Comparison of ENCODE assay signal across 9 mouse cellular contexts in genomic region chr15:81937098-81937972, GRCm38 (mm10). TPM values are rescaled to one million over a fixed set of nuclear protein-coding genes. Genes with fewer than 3 reads are reported as not detected.
A peak's percentile ranks its signal among the peaks of the same experiment; 100 is the strongest.
DNase-seq lines count a peak whose midpoint lies in the region; ATAC-seq and TF ChIP-seq lines count a peak whose summit lies in the region.
"Had no signal": no experiment of that assay in that cellular context is flagged by ENCODE, and none has a peak within 500 bp of the region (broad histone marks: within the 10 kb centered on the region; RNA-seq: fewer than 3 reads in every experiment).

No protein-coding gene starts in this region.

- peak overlapping the region; percentile 29; the same call in 1 of the 2 replicates for H3K27ac ChIP-seq in neural tube, embryonic 11.5 days (ENCODE audit: low read depth, low read length)
- peak overlapping the region; percentile 4; the same call in 1 of the 2 replicates for H3K27ac ChIP-seq in heart, embryonic 11.5 days (ENCODE audit: low read depth, low read length)
- H3K27ac ChIP-seq in layer of hippocampus, adult 2 months = peak overlapping the region; percentile 93
- peak overlapping the region; percentile 36; the same call in 1 of the 2 replicates for H3K27ac ChIP-seq in lung, embryonic 16.5 days (ENCODE audit: low read length)
- H3K27ac ChIP-seq in stomach, embryonic 15.5 days = peak overlapping the region; percentile 74

- H3K36me3 ChIP-seq in neural tube, embryonic 11.5 days (ENCODE audit: control insufficient read depth, insufficient read depth, low read length) = no peaks in the 10 kb centered on the region
- no peaks in the 10 kb centered on the region for H3K36me3 ChIP-seq in heart, embryonic 11.5 days (ENCODE audit: control insufficient read depth, insufficient read depth, low read length)
- no peaks in the 10 kb centered on the region for H3K36me3 ChIP-seq in lung, embryonic 16.5 days (ENCODE audit: control insufficient read depth, insufficient read depth, low read length)
- no peaks in the 10 kb centered on the region for H3K36me3 ChIP-seq in stomach, embryonic 15.5 days

- peak overlapping the region; percentile 23 for H3K9ac ChIP-seq in neural tube, embryonic 11.5 days (ENCODE audit: low read length)
- peak overlapping the region; percentile 61 for H3K9ac ChIP-seq in heart, embryonic 11.5 days (ENCODE audit: low read depth, low read length)
- H3K9ac ChIP-seq in lung, embryonic 16.5 days (ENCODE audit: low read length) = peak overlapping the region; percentile 61
- H3K9ac ChIP-seq in stomach, embryonic 15.5 days = no peak overlapping the region; the same call in 1 of the 2 replicates

- H3K4me1 ChIP-seq in neural tube, embryonic 11.5 days (ENCODE audit: control insufficient read depth, insufficient read depth, low read length) = peaks cover 12% of the 10 kb centered on the region
- H3K4me1 ChIP-seq in heart, embryonic 11.5 days (ENCODE audit: control insufficient read depth, insufficient read depth, low read length) = peaks cover 14% of the 10 kb centered on the region
- peaks cover 17% of the 10 kb centered on the region for H3K4me1 ChIP-seq in lung, embryonic 16.5 days (replicated peaks; ENCODE audit: control insufficient read depth, insufficient read depth, low read length)
- peaks cover 28% of the 10 kb centered on the region for H3K4me1 ChIP-seq in stomach, embryonic 15.5 days

- no peaks in the 10 kb centered on the region for H3K9me3 ChIP-seq in neural tube, embryonic 11.5 days (ENCODE audit: control insufficient read depth, low read length)
- H3K9me3 ChIP-seq in heart, embryonic 11.5 days (replicated peaks; ENCODE audit: control insufficient read depth, low read length) = no peaks in the 10 kb centered on the region
- no peaks in the 10 kb centered on the region for H3K9me3 ChIP-seq in lung, embryonic 16.5 days (ENCODE audit: control insufficient read depth, low read length)
- H3K9me3 ChIP-seq in stomach, embryonic 15.5 days = no peaks in the 10 kb centered on the region

- H3K27me3 ChIP-seq in neural tube, embryonic 11.5 days (ENCODE audit: control insufficient read depth, insufficient read depth, low read length) = no peaks in the 10 kb centered on the region
- H3K27me3 ChIP-seq in heart, embryonic 11.5 days (ENCODE audit: control insufficient read depth, insufficient read depth, low read length) = peaks cover 3% of the 10 kb centered on the region
- no peaks in the 10 kb centered on the region; the same call in 1 of the 2 replicates for H3K27me3 ChIP-seq in lung, embryonic 16.5 days (ENCODE audit: control insufficient read depth, insufficient read depth, low read depth, low read length)
- no peaks in the 10 kb centered on the region for H3K27me3 ChIP-seq in stomach, embryonic 15.5 days (replicated peaks)

- no peak for TF ChIP-seq CTCF in layer of hippocampus, adult 2 months (conservative IDR thresholded peaks at IDR 0.05)

- WGBS in neural tube, embryonic 11.5 days = 8% methylated on average over 18 of the region's 19 CpGs
- WGBS in heart, embryonic 11.5 days (ENCODE audit: insufficient replicate concordance) = 10% methylated on average over 19 of the region's 19 CpGs
- 10% methylated on average over 19 of the region's 19 CpGs for WGBS in lung, embryonic 16.5 days
- 13% methylated on average over 19 of the region's 19 CpGs for WGBS in stomach, embryonic 15.5 days

- 0 out of 2 replicates have a peak, but pooled peaks have one; percentile 35 for ATAC-seq in neural tube, embryonic 11.5 days (ENCODE audit: insufficient read depth, low FRiP score, low TSS enrichment)
- no peak for ATAC-seq in heart, embryonic 11.5 days (replicated peaks; ENCODE audit: insufficient number of reproducible peaks, low FRiP score, low TSS enrichment)
- ATAC-seq in lung, embryonic 16.5 days (ENCODE audit: low read depth) = peak; percentile 37; the same call in 1 of the 2 replicates
- peak; percentile 9; the same call in 1 of the 2 replicates for ATAC-seq in stomach, embryonic 15.5 days (ENCODE audit: insufficient read depth, low FRiP score, low read depth)
- no peak for ATAC-seq in CD4-positive, CD25-positive, alpha-beta regulatory T cell, adult 4 months

- peak overlapping the region; percentile 39 for H3K4me2 ChIP-seq in neural tube, embryonic 11.5 days (ENCODE audit: low read depth)
- peak overlapping the region; percentile 67 for H3K4me2 ChIP-seq in heart, embryonic 11.5 days
- peak overlapping the region; percentile 66 for H3K4me2 ChIP-seq in lung, embryonic 16.5 days (ENCODE audit: low read depth, low read length)
- peak overlapping the region; percentile 71 for H3K4me2 ChIP-seq in stomach, embryonic 15.5 days

- H3K4me3 ChIP-seq in neural tube, embryonic 11.5 days (ENCODE audit: low read depth, low read length) = peak overlapping the region; percentile 40
- peak overlapping the region; percentile 46 for H3K4me3 ChIP-seq in heart, embryonic 11.5 days (ENCODE audit: low read depth, low read length)
- peak overlapping the region; percentile 59 for H3K4me3 ChIP-seq in layer of hippocampus, adult 2 months
- peak overlapping the region; percentile 36 for H3K4me3 ChIP-seq in lung, embryonic 16.5 days (ENCODE audit: low read length)
- H3K4me3 ChIP-seq in stomach, embryonic 15.5 days (replicated peaks) = peak overlapping the region; percentile 50

- DNase-seq in neural tube, embryonic 11.5 days (ENCODE audit: low spot score) = no peak
- no peak for DNase-seq in neural tube, embryonic 10.5 days (ENCODE audit: extremely low spot score, low spot score)
- DNase-seq in embryo, embryonic 10.5 days (ENCODE audit: low spot score) = peak; percentile 37
- DNase-seq in layer of hippocampus, adult 2 months (ENCODE audit: low spot score in 2 of 2) = peak; percentile 68 to 69

RNA-seq across cellular contexts. Expression of gene Csdc2, which starts 0.8 kb away (rescaled TPM):
- polyA plus RNA-seq in neural tube, embryonic 11.5 days (2014; fragmentation: Nextera tagmentation; extraction: Ambion mirVana) = 25.7 and 27.7 TPM in 2 replicates
- 6.7 and 6.8 TPM in 2 replicates for polyA plus RNA-seq in heart, embryonic 11.5 days (2014; fragmentation: Nextera tagmentation; extraction: Ambion mirVana)
- 10 to 100 TPM; 75.2 to 81.8 TPM for total RNA-seq in layer of hippocampus, adult 2 months (2021)
- polyA plus RNA-seq in lung, embryonic 16.5 days (2015; fragmentation: Nextera tagmentation; extraction: Ambion mirVana) = 10.0 and 10.7 TPM in 2 replicates
- 15.7 and 16.7 TPM in 2 replicates for polyA plus RNA-seq in stomach, embryonic 15.5 days (2015; fragmentation: Nextera tagmentation; extraction: Ambion mirVana)
- polyA plus RNA-seq in CD4-positive, CD25-positive, alpha-beta regulatory T cell, adult 4 months (2017; shearing (Covaris generic)) = not detected

RNA-seq across cellular contexts. Expression of gene Polr3h, which starts 11.3 kb away (rescaled TPM):
- polyA plus RNA-seq in neural tube, embryonic 11.5 days (2014; fragmentation: Nextera tagmentation; extraction: Ambion mirVana) = 73.9 and 83.0 TPM in 2 replicates
- 120 and 121 TPM in 2 replicates for polyA plus RNA-seq in heart, embryonic 11.5 days (2014; fragmentation: Nextera tagmentation; extraction: Ambion mirVana)
- 10 to 100 TPM; 44.8 to 51.4 TPM for total RNA-seq in layer of hippocampus, adult 2 months (2021)
- polyA plus RNA-seq in lung, embryonic 16.5 days (2015; fragmentation: Nextera tagmentation; extraction: Ambion mirVana) = 64.5 and 65.1 TPM in 2 replicates
- polyA plus RNA-seq in stomach, embryonic 15.5 days (2015; fragmentation: Nextera tagmentation; extraction: Ambion mirVana) = 58.1 and 65.4 TPM in 2 replicates
- 10 to 100 TPM; 22.0 to 26.3 TPM for polyA plus RNA-seq in CD4-positive, CD25-positive, alpha-beta regulatory T cell, adult 4 months (2017; shearing (Covaris generic))

RNA-seq across cellular contexts. Expression of gene Pmm1, which starts 23.4 kb away (rescaled TPM):
- 33.2 and 35.2 TPM in 2 replicates for polyA plus RNA-seq in neural tube, embryonic 11.5 days (2014; fragmentation: Nextera tagmentation; extraction: Ambion mirVana)
- 22.5 and 22.6 TPM in 2 replicates for polyA plus RNA-seq in heart, embryonic 11.5 days (2014; fragmentation: Nextera tagmentation; extraction: Ambion mirVana)
- total RNA-seq in layer of hippocampus, adult 2 months (2021) = 100 to 1,000 TPM; 214 to 224 TPM
- polyA plus RNA-seq in lung, embryonic 16.5 days (2015; fragmentation: Nextera tagmentation; extraction: Ambion mirVana) = 37.7 and 41.7 TPM in 2 replicates
- 27.5 and 28.9 TPM in 2 replicates for polyA plus RNA-seq in stomach, embryonic 15.5 days (2015; fragmentation: Nextera tagmentation; extraction: Ambion mirVana)
- polyA plus RNA-seq in CD4-positive, CD25-positive, alpha-beta regulatory T cell, adult 4 months (2017; shearing (Covaris generic)) = 10 to 100 TPM; 11.4 to 14.4 TPM

RNA-seq across cellular contexts. Expression of gene 1700029P11Rik, which starts 43.0 kb away (rescaled TPM):
- polyA plus RNA-seq in neural tube, embryonic 11.5 days (2014; fragmentation: Nextera tagmentation; extraction: Ambion mirVana) = not detected in 2 replicates
- not detected in 2 replicates for polyA plus RNA-seq in heart, embryonic 11.5 days (2014; fragmentation: Nextera tagmentation; extraction: Ambion mirVana)
- total RNA-seq in layer of hippocampus, adult 2 months (2021) = not detected
- not detected in 2 replicates for polyA plus RNA-seq in lung, embryonic 16.5 days (2015; fragmentation: Nextera tagmentation; extraction: Ambion mirVana)
- not detected in 2 replicates for polyA plus RNA-seq in stomach, embryonic 15.5 days (2015; fragmentation: Nextera tagmentation; extraction: Ambion mirVana)
- not detected for polyA plus RNA-seq in CD4-positive, CD25-positive, alpha-beta regulatory T cell, adult 4 months (2017; shearing (Covaris generic))
- total RNA-seq: layer of hippocampus, postnatal 25 days had no signal

RNA-seq across cellular contexts. Expression of gene Xrcc6, which starts 50.3 kb away (rescaled TPM):
- 73.2 and 73.8 TPM in 2 replicates for polyA plus RNA-seq in neural tube, embryonic 11.5 days (2014; fragmentation: Nextera tagmentation; extraction: Ambion mirVana)
- polyA plus RNA-seq in heart, embryonic 11.5 days (2014; fragmentation: Nextera tagmentation; extraction: Ambion mirVana) = 80.9 and 81.0 TPM in 2 replicates
- 10 to 100 TPM; 20.6 to 26.3 TPM for total RNA-seq in layer of hippocampus, adult 2 months (2021)
- polyA plus RNA-seq in lung, embryonic 16.5 days (2015; fragmentation: Nextera tagmentation; extraction: Ambion mirVana) = 72.0 and 77.0 TPM in 2 replicates
- polyA plus RNA-seq in stomach, embryonic 15.5 days (2015; fragmentation: Nextera tagmentation; extraction: Ambion mirVana) = 76.6 and 83.2 TPM in 2 replicates
- polyA plus RNA-seq in CD4-positive, CD25-positive, alpha-beta regulatory T cell, adult 4 months (2017; shearing (Covaris generic)) = 10 to 100 TPM; 56.5 to 73.1 TPM

Comparison
In these comparisons a context has a peak if more than half of its experiments do, and no peak if none do; other contexts are left out.
1. ATAC-seq: peak in neural tube, embryonic 11.5 days (single experiment), lung, embryonic 16.5 days (single experiment) and stomach, embryonic 15.5 days (single experiment); none in heart, embryonic 11.5 days (single experiment) and CD4-positive, CD25-positive, alpha-beta regulatory T cell, adult 4 months (single experiment).
2. DNase-seq: peak in embryo, embryonic 10.5 days (single experiment) and layer of hippocampus, adult 2 months (2 of 2); none in neural tube, embryonic 11.5 days (single experiment) and neural tube, embryonic 10.5 days (single experiment).
3. H3K27ac ChIP-seq: peak in every context shown above with its lines; median percentile 93 in layer of hippocampus, adult 2 months; 74 in stomach, embryonic 15.5 days; 36 in lung, embryonic 16.5 days; 29 in neural tube, embryonic 11.5 days; 4 in heart, embryonic 11.5 days.
4. Peak in every context shown above with its lines, with median percentiles within 50 percentile points of each other: H3K4me2 ChIP-seq and H3K4me3 ChIP-seq.